Mouse (Mus musculus) urinary bladder, postnatal 4 days (tissue): ENCODE results near the gene Cytip.
"Not testable (repeated sequence)": the region's sequence is repeated elsewhere in the genome, so short reads cannot be mapped to it uniquely, and the experiment has no call there.

Experiments used
- DNase-seq, 2 experiments: peaks; one replicate each; pipeline ENCODE4 v3.0.0; 2021 to 2022; ENCODE audit warnings: low spot score in 2 of 2

The Cytip gene

DNA sequence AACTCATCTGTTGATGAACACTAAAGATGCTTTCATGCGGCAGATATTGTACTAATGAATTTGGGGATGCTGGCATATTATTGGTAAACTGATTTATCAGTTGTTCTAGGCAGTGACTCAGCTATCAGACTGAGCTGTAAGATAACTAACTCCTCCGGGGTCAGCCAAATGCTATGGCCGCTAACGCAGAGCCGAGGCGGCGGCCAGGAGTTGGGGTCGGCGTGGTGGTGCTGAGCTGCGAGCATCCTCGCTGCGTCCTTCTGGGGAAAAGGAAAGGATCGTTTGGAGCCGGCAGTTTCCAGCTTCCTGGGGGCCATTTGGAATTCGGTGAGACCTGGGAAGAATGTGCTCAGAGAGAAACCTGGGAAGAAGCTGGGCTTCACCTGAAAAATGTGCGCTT is 87.4 kb downstream of the Cytip start:
- DNase-seq = not testable (repeated sequence)

- no peak for DNase-seq
These were observed 88.3 kb downstream of the Cytip start for GRCm38 (mm10) chr2:58107046-58107445.

DNA sequence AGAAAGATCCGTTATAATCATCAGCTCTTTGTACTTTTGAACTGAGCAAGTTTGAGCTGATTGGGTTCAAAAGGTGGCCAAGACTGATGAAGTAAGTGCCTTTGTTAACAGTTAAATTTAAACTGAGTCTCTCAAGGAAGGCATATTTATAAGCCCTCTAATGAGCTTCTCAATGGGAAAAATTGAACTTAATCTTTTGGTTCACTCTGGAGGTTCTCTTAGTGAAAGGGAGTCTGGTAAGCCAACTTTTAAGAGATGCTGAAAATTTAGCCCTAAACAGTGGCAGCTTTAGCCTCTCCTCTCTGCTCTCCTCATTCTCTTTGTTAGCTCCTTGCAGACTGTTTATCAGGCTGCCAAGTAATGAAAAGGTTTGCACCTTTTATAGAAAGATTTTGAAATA is 100.5 kb downstream of the Cytip start:
- DNase-seq = no peak

DNA sequence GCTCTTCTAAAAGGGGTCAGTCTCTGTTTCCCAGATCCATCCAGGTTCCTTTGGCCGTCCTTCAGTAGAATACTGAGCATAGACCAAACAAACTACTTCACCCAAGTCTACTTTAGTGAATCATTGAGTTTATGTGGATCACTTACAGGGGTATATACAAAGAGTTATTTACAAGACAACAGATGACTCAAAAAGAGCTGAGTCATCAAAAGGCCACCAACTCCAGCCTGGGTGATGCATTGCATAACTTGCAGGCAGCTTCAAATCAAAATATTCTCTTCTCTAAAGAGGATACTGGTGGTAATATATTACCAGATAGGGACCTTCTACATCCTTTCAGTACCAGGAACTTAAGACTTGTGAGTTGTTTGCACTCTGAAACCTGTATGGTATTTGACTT is 108.9 kb downstream of the Cytip start:
- no peak for DNase-seq

DNA sequence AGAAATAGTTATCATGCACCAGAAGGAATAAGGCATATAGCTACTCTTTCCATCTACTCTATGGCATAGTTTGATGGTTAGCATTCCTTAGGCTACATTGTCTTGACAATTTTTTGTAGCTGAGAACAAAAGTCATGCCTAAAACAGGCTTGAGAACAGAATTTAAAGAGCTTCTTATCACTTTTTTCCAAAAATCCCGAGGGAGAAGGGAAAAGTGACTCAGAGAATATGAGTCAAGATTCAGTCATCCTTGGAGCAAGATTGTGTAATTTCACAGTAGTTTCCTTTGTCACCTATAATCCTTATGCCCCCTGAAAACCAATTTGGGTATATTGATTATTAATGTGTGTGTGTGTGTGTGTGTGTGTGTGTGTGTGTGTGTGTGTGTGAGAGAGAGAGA is 115.5 kb downstream of the Cytip start:
- no peak for DNase-seq
